Mouse (Mus musculus) liver, embryonic 16.5 days (tissue): ENCODE results near the gene Col5a3. TPM values are rescaled to one million over a fixed set of nuclear protein-coding genes. Genes with fewer than 3 reads are reported as not detected.
A peak's percentile ranks its signal among the peaks of the same experiment; 100 is the strongest.

Experiments
- ATAC-seq: fragments of 200-750 bp; cut with Nextera tagmentation; 2 replicates; pipeline ENCODE4 v1.8.0; 2017; ENCODE audit warnings: low read depth, mild to moderate bottlenecking, moderate number of reproducible peaks, moderate library complexity
- H3K27ac ChIP-seq: fragments of 300-500 bp; sonication (generic); 2 replicates; pipeline ENCODE4 v1.5.1; 2014; ENCODE audit warnings: mild to moderate bottlenecking, low read length
- H3K27me3 ChIP-seq: fragments of 300-500 bp; sonication (generic); 2 replicates; pipeline ENCODE4 v1.6.1; 2014; ENCODE audit warnings: low read depth, low read length, mixed read lengths; ENCODE audit not compliant: control insufficient read depth, insufficient read depth
- H3K36me3 ChIP-seq: fragments of 300-500 bp; sonication (generic); 2 replicates; pipeline ENCODE4 v1.6.1; 2014; ENCODE audit warnings: mild to moderate bottlenecking; ENCODE audit not compliant: control insufficient read depth, insufficient read depth
- H3K4me1 ChIP-seq: fragments of 300-500 bp; sonication (generic); 2 replicates; pipeline ENCODE4 v1.6.1; 2014; ENCODE audit warnings: low read depth, low read length, mixed read lengths; ENCODE audit not compliant: control insufficient read depth
- H3K4me2 ChIP-seq: fragments of 300-500 bp; sonication (generic); 2 replicates; pipeline ENCODE4 v1.6.1; 2014; ENCODE audit warnings: low read depth, low read length, mixed read lengths
- H3K4me3 ChIP-seq: fragments of 300-500 bp; sonication (generic); 2 replicates; pipeline ENCODE4 v1.5.1; 2014; ENCODE audit warnings: low read depth, mild to moderate bottlenecking, low read length
- H3K9ac ChIP-seq: fragments of 300-500 bp; sonication (generic); 2 replicates; pipeline ENCODE4 v1.6.1; 2014; ENCODE audit warnings: low read depth, low read length
- H3K9me3 ChIP-seq: fragments of 300-500 bp; sonication (generic); replicated peaks from 2 replicates; pipeline ENCODE4 v1.6.1; 2016; ENCODE audit warnings: low read length; ENCODE audit not compliant: control insufficient read depth
- WGBS: fragments of 180-500 bp; shearing (Covaris S2); extraction: QIAGEN DNeasy Blood & Tissue Kit; methylation state at CpG from one replicate; pipeline ENCODE4 v1.1.7; 2014; ENCODE audit not compliant: insufficient replicate concordance; 5-methylcytosine and 5-hydroxymethylcytosine counted together
- polyA plus RNA-seq: library from polyadenylated mRNA; unstranded; fragments of >200 nt; fragmentation: Nextera tagmentation; extraction: Ambion mirVana; gene quantifications from 2 replicates; pipeline ENCODE4 v1.2.1, GENCODE M21; 2015

Gene Col5a3
- 0.19 and 0.33 TPM in 2 replicates for polyA plus RNA-seq

GRCm38 (mm10) chr9:20814521-20815272 lies at the start of gene Col5a3:
Gene Col5a3, minus strand, starts transcription at chr9:20815067.
- H3K4me2 ChIP-seq, result no peak within 1 kb of the TSS

DNA sequence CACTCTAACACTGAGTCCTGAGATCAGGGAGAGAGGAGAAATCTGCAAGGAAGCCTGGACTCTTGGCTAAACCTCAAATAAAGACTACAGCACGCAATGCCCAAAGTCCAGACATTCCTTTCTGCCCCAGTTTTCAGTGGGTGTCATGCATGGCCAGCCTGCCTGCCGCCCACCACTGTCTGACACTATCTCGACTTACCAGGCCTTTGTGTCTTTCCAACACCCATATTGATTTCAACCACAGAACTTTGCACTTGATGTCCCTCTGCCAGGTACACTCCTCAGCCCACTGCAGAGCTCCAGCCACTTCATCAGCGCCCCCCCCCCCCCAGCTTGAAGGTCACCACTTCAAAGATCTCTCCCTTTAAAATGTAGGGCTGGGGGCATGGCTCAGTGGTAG lies 47.4 kb upstream of the Col5a3 start:
- 22% methylated on average over 4 of the region's 4 CpGs for WGBS
- no peak overlapping the region for H3K9ac ChIP-seq
- H3K4me1 ChIP-seq, result peaks cover 2% of the 10 kb centered on the region; the same call in 1 of the 2 replicates
- no peaks in the 10 kb centered on the region for H3K36me3 ChIP-seq
- peak; percentile 15; the same call in 1 of the 2 replicates for ATAC-seq
- no peak overlapping the region for H3K27ac ChIP-seq
- no peak overlapping the region for H3K4me3 ChIP-seq
- no peaks in the 10 kb centered on the region for H3K27me3 ChIP-seq
- H3K9me3 ChIP-seq, result no peaks in the 10 kb centered on the region
- no peak overlapping the region for H3K4me2 ChIP-seq

More at GRCm38 (mm10) chr9:20814521-20815272, at the start of gene Col5a3:
- H3K27me3 ChIP-seq, result peaks cover 27% of the 10 kb centered on the region
- H3K27ac ChIP-seq, result no peak within 1 kb of the TSS
- 5% methylated on average over 29 of the region's 29 CpGs for WGBS
- no peak within 1 kb of the TSS for H3K9ac ChIP-seq
- no peak within 1 kb of the TSS for H3K4me3 ChIP-seq
- H3K36me3 ChIP-seq, result no peaks in the 10 kb centered on the region
- no peaks in the 10 kb centered on the region for H3K9me3 ChIP-seq
- 0 out of 2 replicates have a peak, but pooled peaks have one; percentile 27 for ATAC-seq
- H3K4me1 ChIP-seq, result peaks cover 4% of the 10 kb centered on the region

GRCm38 (mm10) chr9:20861821-20862220 lies 47.0 kb upstream of the Col5a3 start:
- Histone ChIP-seq H3K9me3 (no peaks in the 10 kb centered on the region), H3K9ac (no peak overlapping the region), H3K4me2 (no peak overlapping the region), H3K4me3 (no peak overlapping the region), H3K4me1 (peaks cover 2% of the 10 kb centered on the region; the same call in 1 of the 2 replicates), H3K27ac (no peak overlapping the region), H3K36me3 (no peaks in the 10 kb centered on the region), H3K27me3 (no peaks in the 10 kb centered on the region)
- 6% methylated on average over 4 of the region's 4 CpGs for WGBS
- ATAC-seq, result 0 out of 2 replicates have a peak, but pooled peaks have one; percentile 4

DNA sequence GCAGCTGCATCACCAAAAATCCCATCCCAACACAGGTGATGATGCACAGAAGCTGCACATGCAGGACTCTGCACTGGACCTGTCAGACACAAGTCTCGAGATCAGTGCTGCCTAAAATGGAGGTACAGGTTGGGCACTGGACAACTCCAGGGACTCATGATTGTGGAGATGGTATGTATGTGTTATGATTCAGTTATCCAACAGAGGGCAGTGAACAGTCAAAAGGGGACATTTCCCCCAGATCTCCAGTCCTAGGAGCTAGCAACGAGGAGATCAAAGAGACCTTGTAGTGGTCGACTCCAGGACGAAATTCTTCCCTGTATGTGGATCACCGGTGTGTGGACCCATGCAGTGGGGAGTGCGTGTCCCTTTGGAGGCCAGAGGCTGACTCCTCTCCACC lies 45.1 kb upstream of the Col5a3 start:
- Histone ChIP-seq H3K4me1 (peaks cover 2% of the 10 kb centered on the region; the same call in 1 of the 2 replicates), H3K4me2 (no peak overlapping the region), H3K4me3 (no peak overlapping the region), H3K27ac (no peak overlapping the region), H3K36me3 (no peaks in the 10 kb centered on the region), H3K27me3 (no peaks in the 10 kb centered on the region), H3K9ac (no peak overlapping the region), H3K9me3 (no peaks in the 10 kb centered on the region)
- no peak for ATAC-seq
- WGBS, result 24% methylated on average over 6 of the region's 6 CpGs

DNA sequence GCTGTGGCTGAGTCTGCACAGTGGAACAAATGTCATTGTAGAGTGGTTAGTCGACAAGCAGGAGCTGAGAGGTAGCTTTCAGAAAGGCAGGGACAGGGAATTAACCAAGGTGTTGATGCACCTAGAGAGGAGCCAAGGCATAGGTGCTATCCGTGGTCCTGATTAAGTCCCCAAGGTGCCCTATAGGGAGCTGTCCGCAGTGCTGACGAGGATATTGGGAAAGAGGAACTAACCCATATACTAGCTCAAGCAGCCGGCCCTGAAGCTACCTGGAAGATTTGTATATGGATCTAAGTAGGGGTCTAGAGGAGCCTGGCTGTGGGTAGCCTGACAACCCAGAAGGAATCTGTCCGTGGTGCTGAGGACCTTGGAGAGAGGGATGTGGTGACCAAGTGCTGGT lies 42.3 kb upstream of the Col5a3 start:
- Histone ChIP-seq H3K9me3 (no peaks in the 10 kb centered on the region), H3K4me1 (peaks cover 2% of the 10 kb centered on the region; the same call in 1 of the 2 replicates), H3K4me2 (no peak overlapping the region), H3K27ac (no peak overlapping the region), H3K9ac (no peak overlapping the region), H3K27me3 (no peaks in the 10 kb centered on the region), H3K4me3 (no peak overlapping the region), H3K36me3 (no peaks in the 10 kb centered on the region)
- no peak for ATAC-seq
- 2% methylated on average over 6 of the region's 6 CpGs for WGBS

GRCm38 (mm10) chr9:20850179-20850578 lies 35.3 kb upstream of the Col5a3 start:
- 53% methylated on average over 2 of the region's 2 CpGs for WGBS
- Histone ChIP-seq H3K27ac (no peak overlapping the region), H3K9me3 (no peaks in the 10 kb centered on the region), H3K4me3 (no peak overlapping the region), H3K27me3 (no peaks in the 10 kb centered on the region), H3K36me3 (no peaks in the 10 kb centered on the region), H3K4me2 (no peak overlapping the region), H3K4me1 (no peaks in the 10 kb centered on the region), H3K9ac (no peak overlapping the region)
- ATAC-seq, result no peak

- H3K4me1 ChIP-seq, result no peaks in the 10 kb centered on the region
- no peak overlapping the region for H3K9ac ChIP-seq
- H3K9me3 ChIP-seq, result no peaks in the 10 kb centered on the region
- no peak for ATAC-seq
- WGBS, result 23% methylated on average over 2 of the region's 2 CpGs
- H3K4me3 ChIP-seq, result no peak overlapping the region
- H3K27ac ChIP-seq, result no peak overlapping the region
- no peak overlapping the region for H3K4me2 ChIP-seq
- H3K27me3 ChIP-seq, result no peaks in the 10 kb centered on the region
- no peaks in the 10 kb centered on the region for H3K36me3 ChIP-seq
Measured at GRCm38 (mm10) chr9:20842670-20843069, 27.8 kb upstream of the Col5a3 start.

GRCm38 (mm10) chr9:20842211-20842610 lies 27.3 kb upstream of the Col5a3 start:
- Histone ChIP-seq H3K4me1 (no peaks in the 10 kb centered on the region), H3K4me2 (no peak overlapping the region), H3K36me3 (no peaks in the 10 kb centered on the region), H3K9ac (no peak overlapping the region), H3K4me3 (no peak overlapping the region), H3K27ac (no peak overlapping the region), H3K9me3 (no peaks in the 10 kb centered on the region), H3K27me3 (no peaks in the 10 kb centered on the region)
- WGBS, result 9% methylated on average over 4 of the region's 4 CpGs
- ATAC-seq, result no peak

DNA sequence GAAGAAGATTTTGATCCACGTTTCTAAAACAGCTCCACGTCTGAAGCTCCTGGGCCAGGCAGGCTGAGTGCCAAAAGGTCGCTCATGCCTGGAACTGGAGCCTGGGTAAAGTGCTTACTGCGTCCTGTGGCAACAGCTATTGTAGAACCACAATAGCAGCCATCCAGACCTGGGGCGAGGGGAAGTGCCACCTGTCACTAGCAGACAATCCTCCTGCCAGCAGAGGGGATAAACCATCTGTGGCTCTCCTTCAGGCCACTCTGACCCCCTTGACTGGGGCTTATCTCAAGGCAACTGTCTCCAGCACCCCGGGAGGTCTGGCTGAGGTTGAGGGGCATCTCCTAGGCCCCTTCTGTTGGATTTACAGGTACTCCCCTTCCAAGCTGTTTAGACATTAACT lies 24.1 kb upstream of the Col5a3 start:
- no peak overlapping the region for H3K27ac ChIP-seq
- no peaks in the 10 kb centered on the region for H3K4me1 ChIP-seq
- H3K9me3 ChIP-seq, result no peaks in the 10 kb centered on the region
- H3K9ac ChIP-seq, result no peak overlapping the region
- H3K4me3 ChIP-seq, result no peak overlapping the region
- H3K4me2 ChIP-seq, result no peak overlapping the region
- H3K27me3 ChIP-seq, result no peaks in the 10 kb centered on the region; the same call in 1 of the 2 replicates
- WGBS, result 36% methylated on average over 6 of the region's 6 CpGs
- no peak for ATAC-seq
- H3K36me3 ChIP-seq, result no peaks in the 10 kb centered on the region
